Mouse (Mus musculus): ENCODE results near the gene Rras2. TPM values are rescaled to one million over a fixed set of nuclear protein-coding genes. Genes with fewer than 3 reads are reported as not detected.

Gene Rras2
- polyA plus RNA-seq, 1 experiment from 2014 or later: 24.7 TPM

DNA sequence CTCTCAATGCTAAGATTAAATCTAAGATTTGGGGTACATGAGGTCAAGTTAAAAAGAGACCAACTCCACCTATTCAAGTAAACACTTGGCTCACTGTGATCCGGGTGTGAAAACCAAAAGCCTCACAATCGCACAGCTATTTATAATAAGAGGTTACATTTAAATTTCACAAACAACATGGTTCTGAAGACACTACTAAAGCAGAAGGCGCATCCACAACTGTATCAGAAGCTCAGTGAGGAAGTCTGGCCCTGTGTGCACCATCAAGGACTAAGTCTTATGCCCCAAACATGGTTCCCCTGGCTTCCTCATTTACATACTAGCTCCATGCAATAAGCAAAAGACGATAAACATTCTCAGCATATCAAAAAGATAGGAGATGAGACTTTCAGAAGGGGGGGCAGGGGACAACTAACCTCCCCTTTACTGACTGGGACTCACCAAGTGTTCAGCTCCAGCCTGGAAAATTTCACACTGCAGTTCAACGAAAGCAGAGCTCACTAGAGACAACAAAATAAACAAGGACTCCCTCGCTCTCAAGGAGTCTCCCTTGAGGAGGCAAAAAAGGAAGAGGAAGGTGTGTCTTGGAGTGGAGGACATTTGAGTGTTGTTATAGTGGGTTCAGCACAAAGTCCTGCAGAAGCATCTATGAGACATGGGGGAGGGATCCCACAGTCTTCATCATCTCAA, 31.4 kb downstream of the Rras2 start:
- Histone ChIP-seq H3K4me2 (ENCODE audit: low read length) (no peak overlapping the region), H3K36me3 (ENCODE audit: control insufficient read depth, insufficient read depth, low read length) (no peaks in the 10 kb centered on the region), H3K9me3 (replicated peaks; ENCODE audit: control insufficient read depth, low read length, poor library complexity, severe bottlenecking) (no peaks in the 10 kb centered on the region), H3K9ac (ENCODE audit: low read depth, low read length) (no peak overlapping the region), H3K27ac (ENCODE audit: low read length) (no peak overlapping the region), H3K4me3 (ENCODE audit: low read depth, low read length) (no peak overlapping the region), H3K27me3 (ENCODE audit: control insufficient read depth, insufficient read depth, low read depth, low read length) (no peaks in the 10 kb centered on the region), H3K4me1 (ENCODE audit: control insufficient read depth, insufficient read depth, low read length) (peaks cover 13% of the 10 kb centered on the region)
- ATAC-seq: no peak
- WGBS: 85% methylated on average over 6 of the region's 6 CpGs

DNA sequence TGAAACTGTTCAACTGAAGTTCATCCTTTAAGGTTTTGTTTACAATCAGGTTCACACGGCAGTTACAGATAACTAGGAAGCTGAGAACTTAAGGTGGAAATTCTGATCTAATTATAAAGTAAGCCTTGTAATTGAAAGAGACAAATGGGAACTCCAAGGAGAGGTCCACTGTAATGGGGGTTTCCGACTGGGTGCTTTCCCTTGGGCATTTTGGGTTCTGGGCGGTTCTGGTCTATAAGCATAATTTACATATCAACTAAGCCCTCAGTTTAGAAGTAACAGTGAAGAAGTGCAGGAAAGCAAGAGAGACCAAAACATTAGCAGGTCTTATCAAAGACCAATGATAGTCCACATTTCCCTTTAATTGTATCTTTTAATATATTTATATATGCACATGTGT, 33.8 kb downstream of the Rras2 start:
- no peak overlapping the region for H3K27ac ChIP-seq (ENCODE audit: low read length)
- H3K4me3 ChIP-seq (ENCODE audit: low read depth, low read length): no peak overlapping the region
- H3K4me2 ChIP-seq (ENCODE audit: low read length): no peak overlapping the region
- no peak for ATAC-seq
- no peaks in the 10 kb centered on the region for H3K9me3 ChIP-seq (replicated peaks; ENCODE audit: control insufficient read depth, low read length, poor library complexity, severe bottlenecking)
- H3K9ac ChIP-seq (ENCODE audit: low read depth, low read length): no peak overlapping the region
- H3K4me1 ChIP-seq (ENCODE audit: control insufficient read depth, insufficient read depth, low read length): peaks cover 13% of the 10 kb centered on the region
- H3K36me3 ChIP-seq (ENCODE audit: control insufficient read depth, insufficient read depth, low read length): no peaks in the 10 kb centered on the region
- WGBS: 82% methylated on average over 3 of the region's 3 CpGs
- H3K27me3 ChIP-seq (ENCODE audit: control insufficient read depth, insufficient read depth, low read depth, low read length): no peaks in the 10 kb centered on the region

DNA sequence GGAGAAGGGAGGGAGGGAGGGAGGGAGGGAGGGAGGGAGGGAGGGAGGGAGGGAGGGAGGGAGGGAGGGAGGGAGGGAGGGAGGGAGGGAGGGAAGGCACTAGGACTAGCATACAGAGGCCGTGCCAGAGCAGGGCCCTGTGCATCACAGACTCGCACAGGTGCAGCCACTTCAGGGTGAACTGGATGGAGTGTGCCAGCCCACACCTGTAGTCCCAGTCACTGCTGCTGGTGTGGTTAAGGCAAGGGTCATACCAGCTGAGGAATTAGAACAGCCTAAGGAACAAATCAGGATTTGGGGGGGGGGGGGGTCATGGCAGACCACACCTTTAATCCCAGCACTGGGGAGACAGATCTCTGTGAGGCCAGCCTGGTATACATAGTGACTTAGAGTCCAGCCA, 34.5 kb downstream of the Rras2 start:
- no peak for ATAC-seq
- H3K27ac ChIP-seq (ENCODE audit: low read length): no peak overlapping the region
- H3K27me3 ChIP-seq (ENCODE audit: control insufficient read depth, insufficient read depth, low read depth, low read length): no peaks in the 10 kb centered on the region
- H3K9ac ChIP-seq (ENCODE audit: low read depth, low read length): no peak overlapping the region
- H3K4me3 ChIP-seq (ENCODE audit: low read depth, low read length): no peak overlapping the region
- no peaks in the 10 kb centered on the region for H3K36me3 ChIP-seq (ENCODE audit: control insufficient read depth, insufficient read depth, low read length)
- WGBS: 89% methylated on average over 2 of the region's 2 CpGs
- no peak overlapping the region for H3K4me2 ChIP-seq (ENCODE audit: low read length)
- H3K4me1 ChIP-seq (ENCODE audit: control insufficient read depth, insufficient read depth, low read length): peaks cover 10% of the 10 kb centered on the region
- no peaks in the 10 kb centered on the region for H3K9me3 ChIP-seq (replicated peaks; ENCODE audit: control insufficient read depth, low read length, poor library complexity, severe bottlenecking)

DNA sequence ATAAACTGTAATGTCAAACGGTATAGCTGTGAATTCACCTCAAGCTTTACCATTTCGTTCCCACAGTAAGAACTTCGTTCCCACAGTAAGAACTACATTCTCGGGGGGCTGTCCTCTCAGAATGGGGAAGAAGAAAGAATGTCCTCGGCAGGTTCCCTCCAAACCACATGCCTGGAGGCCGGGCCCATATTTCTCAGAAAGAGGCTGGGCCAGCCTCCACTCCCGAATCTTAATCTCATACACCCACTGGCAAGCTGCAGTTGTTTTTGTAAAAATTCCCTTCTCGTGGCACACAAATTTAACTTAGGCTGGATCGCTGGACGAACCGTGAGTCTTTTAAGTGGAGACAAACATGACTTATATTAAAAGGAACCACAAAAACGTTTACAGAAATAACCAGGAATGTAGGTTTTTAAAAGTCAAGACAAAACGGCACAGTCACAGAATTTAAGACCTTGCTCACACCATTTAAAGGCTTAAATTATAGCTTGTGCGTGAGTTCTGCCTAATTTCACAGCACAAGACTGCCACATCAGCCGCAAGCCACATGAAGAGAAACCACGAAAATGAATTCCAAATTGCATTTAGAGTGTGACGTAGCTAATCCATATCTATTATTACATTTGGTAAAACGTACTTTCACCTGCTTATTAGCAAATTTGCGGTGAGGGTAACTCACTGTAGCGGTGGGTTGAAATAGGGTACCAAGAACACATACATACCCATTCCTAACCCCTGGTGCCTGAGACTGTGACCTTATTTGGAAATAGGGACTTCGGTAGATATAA, 35.8 kb downstream of the Rras2 start:
- no peak overlapping the region for H3K9ac ChIP-seq (ENCODE audit: low read depth, low read length)
- H3K4me1 ChIP-seq (ENCODE audit: control insufficient read depth, insufficient read depth, low read length): no peaks in the 10 kb centered on the region
- H3K27me3 ChIP-seq (ENCODE audit: control insufficient read depth, insufficient read depth, low read depth, low read length): no peaks in the 10 kb centered on the region
- WGBS: 84% methylated on average over 21 of the region's 21 CpGs
- no peak overlapping the region for H3K27ac ChIP-seq (ENCODE audit: low read length)
- H3K9me3 ChIP-seq (replicated peaks; ENCODE audit: control insufficient read depth, low read length, poor library complexity, severe bottlenecking): no peaks in the 10 kb centered on the region
- H3K4me2 ChIP-seq (ENCODE audit: low read length): no peak overlapping the region
- no peak for ATAC-seq
- H3K36me3 ChIP-seq (ENCODE audit: control insufficient read depth, insufficient read depth, low read length): no peaks in the 10 kb centered on the region
- H3K4me3 ChIP-seq (ENCODE audit: low read depth, low read length): no peak overlapping the region

DNA sequence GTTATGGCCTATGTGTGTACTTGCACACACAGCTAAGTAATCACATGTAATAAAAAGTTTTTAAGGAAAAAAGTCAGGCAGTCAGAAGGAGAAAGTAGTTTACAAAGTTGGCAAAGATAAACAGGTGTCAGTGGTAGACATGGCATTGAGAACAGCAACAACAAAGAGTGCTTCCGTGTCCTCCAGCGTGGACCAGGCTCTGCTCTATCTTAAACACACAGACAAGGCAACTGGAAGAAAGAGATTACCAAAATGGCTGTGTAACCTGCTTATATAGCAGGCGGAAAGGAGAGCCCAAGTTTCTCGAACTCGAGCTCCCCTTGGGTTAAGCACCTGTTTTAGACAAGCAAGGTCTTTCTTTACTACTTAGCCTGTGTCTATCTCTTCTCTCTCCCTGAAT, 37.3 kb downstream of the Rras2 start:
- ATAC-seq: no peak
- H3K9ac ChIP-seq (ENCODE audit: low read depth, low read length): no peak overlapping the region
- no peak overlapping the region for H3K27ac ChIP-seq (ENCODE audit: low read length)
- no peaks in the 10 kb centered on the region for H3K4me1 ChIP-seq (ENCODE audit: control insufficient read depth, insufficient read depth, low read length)
- H3K9me3 ChIP-seq (replicated peaks; ENCODE audit: control insufficient read depth, low read length, poor library complexity, severe bottlenecking): no peaks in the 10 kb centered on the region
- no peaks in the 10 kb centered on the region for H3K36me3 ChIP-seq (ENCODE audit: control insufficient read depth, insufficient read depth, low read length)
- 95% methylated on average over 5 of the region's 5 CpGs for WGBS
- H3K4me3 ChIP-seq (ENCODE audit: low read depth, low read length): no peak overlapping the region
- no peak overlapping the region for H3K4me2 ChIP-seq (ENCODE audit: low read length)
- no peaks in the 10 kb centered on the region for H3K27me3 ChIP-seq (ENCODE audit: control insufficient read depth, insufficient read depth, low read depth, low read length)

DNA sequence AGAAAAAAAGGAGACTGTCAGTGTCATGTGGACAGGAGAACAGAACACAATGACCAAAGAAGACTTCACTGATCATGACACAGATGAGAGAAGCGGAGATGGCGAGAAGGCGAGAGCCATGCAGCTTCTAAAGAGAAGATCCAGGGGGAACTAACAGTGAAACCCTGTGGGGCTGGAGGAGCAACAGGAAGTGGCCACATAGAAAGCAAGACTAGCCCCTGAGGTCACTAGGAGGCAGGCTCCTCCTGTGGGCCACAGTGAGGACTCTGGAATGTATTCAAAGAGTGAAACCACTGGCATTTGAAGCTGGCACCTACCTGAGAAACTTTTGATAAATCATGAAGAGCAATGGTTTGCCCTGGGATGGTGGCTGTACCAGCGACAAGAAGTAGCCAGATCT, 38.2 kb downstream of the Rras2 start:
- no peak overlapping the region for H3K4me2 ChIP-seq (ENCODE audit: low read length)
- H3K4me1 ChIP-seq (ENCODE audit: control insufficient read depth, insufficient read depth, low read length): no peaks in the 10 kb centered on the region
- no peak overlapping the region for H3K27ac ChIP-seq (ENCODE audit: low read length)
- no peaks in the 10 kb centered on the region for H3K27me3 ChIP-seq (ENCODE audit: control insufficient read depth, insufficient read depth, low read depth, low read length)
- H3K9ac ChIP-seq (ENCODE audit: low read depth, low read length): no peak overlapping the region
- no peaks in the 10 kb centered on the region for H3K9me3 ChIP-seq (replicated peaks; ENCODE audit: control insufficient read depth, low read length, poor library complexity, severe bottlenecking)
- no peak overlapping the region for H3K4me3 ChIP-seq (ENCODE audit: low read depth, low read length)
- no peak for ATAC-seq
- 91% methylated on average over 4 of the region's 4 CpGs for WGBS
- H3K36me3 ChIP-seq (ENCODE audit: control insufficient read depth, insufficient read depth, low read length): no peaks in the 10 kb centered on the region

DNA sequence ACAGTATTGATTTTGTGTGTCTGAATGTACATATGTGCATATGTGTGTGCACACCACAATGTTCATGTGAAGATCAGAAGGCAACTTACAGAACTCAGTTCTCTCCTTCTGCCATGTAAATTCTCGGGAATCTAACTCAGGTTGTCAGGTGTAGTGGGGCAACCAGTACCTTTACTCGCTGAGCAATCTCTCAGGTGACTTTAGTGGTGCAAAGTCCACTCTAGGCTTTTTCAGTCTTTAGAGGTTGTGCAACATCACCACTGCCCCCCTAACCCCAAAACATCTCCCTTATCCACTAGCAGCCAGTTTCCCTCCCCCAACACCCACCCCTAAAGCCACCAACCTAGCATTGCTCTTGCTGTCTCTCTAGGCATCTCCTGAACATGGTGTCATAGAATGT, 43.0 kb downstream of the Rras2 start:
- H3K9ac ChIP-seq (ENCODE audit: low read depth, low read length): no peak overlapping the region
- H3K4me3 ChIP-seq (ENCODE audit: low read depth, low read length): no peak overlapping the region
- no peak for ATAC-seq
- H3K4me2 ChIP-seq (ENCODE audit: low read length): no peak overlapping the region
- WGBS: 95% methylated on average over 2 of the region's 2 CpGs
- H3K36me3 ChIP-seq (ENCODE audit: control insufficient read depth, insufficient read depth, low read length): no peaks in the 10 kb centered on the region
- peaks cover 6% of the 10 kb centered on the region; the same call in 1 of the 2 replicates for H3K4me1 ChIP-seq (ENCODE audit: control insufficient read depth, insufficient read depth, low read length)
- no peaks in the 10 kb centered on the region for H3K27me3 ChIP-seq (ENCODE audit: control insufficient read depth, insufficient read depth, low read depth, low read length)
- H3K27ac ChIP-seq (ENCODE audit: low read length): no peak overlapping the region
- no peaks in the 10 kb centered on the region for H3K9me3 ChIP-seq (replicated peaks; ENCODE audit: control insufficient read depth, low read length, poor library complexity, severe bottlenecking)

DNA sequence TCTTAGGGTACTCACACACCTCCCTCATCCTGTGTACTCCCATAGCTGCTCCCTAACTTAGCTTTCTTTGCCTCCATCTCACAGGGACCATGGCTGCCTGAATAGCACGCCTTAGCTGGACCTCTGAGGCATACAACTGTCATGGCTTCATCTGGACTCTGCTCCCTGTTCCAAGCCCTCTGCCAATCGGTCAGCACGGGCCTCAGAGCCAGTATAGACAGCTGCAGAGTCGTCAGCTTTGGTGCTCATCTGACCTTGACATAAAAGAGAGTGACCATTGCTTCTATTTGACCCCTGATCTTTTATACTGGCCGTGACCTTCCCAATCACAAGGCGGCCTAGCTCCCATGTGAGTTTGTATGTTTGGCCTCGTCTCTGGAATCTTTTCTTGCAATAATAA, 43.4 kb downstream of the Rras2 start:
- 51% methylated on average over 7 of the region's 7 CpGs for WGBS
- Histone ChIP-seq H3K9ac (ENCODE audit: low read depth, low read length) (no peak overlapping the region), H3K9me3 (replicated peaks; ENCODE audit: control insufficient read depth, low read length, poor library complexity, severe bottlenecking) (no peaks in the 10 kb centered on the region), H3K27me3 (ENCODE audit: control insufficient read depth, insufficient read depth, low read depth, low read length) (no peaks in the 10 kb centered on the region), H3K4me1 (ENCODE audit: control insufficient read depth, insufficient read depth, low read length) (peaks cover 6% of the 10 kb centered on the region; the same call in 1 of the 2 replicates), H3K36me3 (ENCODE audit: control insufficient read depth, insufficient read depth, low read length) (no peaks in the 10 kb centered on the region), H3K4me2 (ENCODE audit: low read length) (no peak overlapping the region), H3K4me3 (ENCODE audit: low read depth, low read length) (no peak overlapping the region), H3K27ac (ENCODE audit: low read length) (no peak overlapping the region)
- no peak for ATAC-seq

DNA sequence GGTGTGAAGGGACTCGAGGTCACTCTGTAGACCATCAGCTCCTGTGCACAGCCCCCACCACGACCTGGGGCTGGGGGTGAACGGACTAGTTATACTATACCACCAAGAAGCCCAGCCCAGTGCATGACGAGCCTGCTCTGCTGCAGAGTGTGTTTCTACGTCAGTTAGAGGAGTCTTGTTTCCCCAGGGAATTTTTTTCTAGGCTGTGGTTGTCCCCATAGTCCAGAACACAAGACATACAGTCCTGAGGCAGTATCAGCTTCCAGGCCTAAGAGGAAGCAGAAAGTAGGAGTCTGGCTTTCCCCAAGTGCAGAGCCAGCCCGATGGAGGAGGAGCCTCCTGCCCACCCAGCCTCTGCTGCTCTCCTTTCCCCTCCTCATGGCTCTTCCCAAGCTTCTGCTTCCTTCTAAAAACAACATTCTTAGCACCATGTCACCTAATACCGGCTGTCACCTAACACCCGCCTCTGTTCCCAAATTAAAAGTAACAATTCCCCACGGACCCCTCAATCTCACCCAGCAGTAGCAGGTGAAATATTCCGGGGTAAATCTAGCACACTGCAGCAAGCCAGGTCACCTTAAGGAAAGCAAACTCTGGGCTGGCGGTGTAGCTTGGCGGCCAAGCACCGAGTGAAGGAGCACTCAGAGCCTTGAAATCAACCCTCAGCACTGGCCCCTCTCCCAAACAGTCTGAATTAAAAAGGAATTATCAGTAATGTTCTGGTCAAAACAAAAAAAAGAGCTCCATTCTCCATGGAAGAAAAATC, 45.5 kb downstream of the Rras2 start:
- Histone ChIP-seq H3K4me2 (ENCODE audit: low read length) (no peak overlapping the region), H3K4me1 (ENCODE audit: control insufficient read depth, insufficient read depth, low read length) (peaks cover 6% of the 10 kb centered on the region; the same call in 1 of the 2 replicates), H3K4me3 (ENCODE audit: low read depth, low read length) (no peak overlapping the region), H3K9ac (ENCODE audit: low read depth, low read length) (no peak overlapping the region), H3K27me3 (ENCODE audit: control insufficient read depth, insufficient read depth, low read depth, low read length) (no peaks in the 10 kb centered on the region), H3K9me3 (replicated peaks; ENCODE audit: control insufficient read depth, low read length, poor library complexity, severe bottlenecking) (no peaks in the 10 kb centered on the region), H3K36me3 (ENCODE audit: control insufficient read depth, insufficient read depth, low read length) (no peaks in the 10 kb centered on the region), H3K27ac (ENCODE audit: low read length) (no peak overlapping the region)
- 53% methylated on average over 13 of the region's 13 CpGs for WGBS
- peak; percentile 12; the same call in 1 of the 2 replicates for ATAC-seq
